Mouse (Mus musculus): Measurements from ENCODE around the gene Sdk2. TPM values are rescaled to one million over a fixed set of nuclear protein-coding genes. Genes with fewer than 3 reads are reported as not detected.

The Sdk2 gene
- 1 to 10 TPM; 3.1 to 6.0 TPM for total RNA-seq (2021)
- long read RNA-seq, experiment 1, partial matches to known transcripts: 1 of 1 reads
- long read RNA-seq, experiment 1, other reads (novel, unspliced or antisense): 0 of 1 reads
- long read RNA-seq, experiment 2, partial matches to known transcripts: 0 of 1 reads
- long read RNA-seq, experiment 2, other reads (novel, unspliced or antisense): 1 of 1 reads

DNA sequence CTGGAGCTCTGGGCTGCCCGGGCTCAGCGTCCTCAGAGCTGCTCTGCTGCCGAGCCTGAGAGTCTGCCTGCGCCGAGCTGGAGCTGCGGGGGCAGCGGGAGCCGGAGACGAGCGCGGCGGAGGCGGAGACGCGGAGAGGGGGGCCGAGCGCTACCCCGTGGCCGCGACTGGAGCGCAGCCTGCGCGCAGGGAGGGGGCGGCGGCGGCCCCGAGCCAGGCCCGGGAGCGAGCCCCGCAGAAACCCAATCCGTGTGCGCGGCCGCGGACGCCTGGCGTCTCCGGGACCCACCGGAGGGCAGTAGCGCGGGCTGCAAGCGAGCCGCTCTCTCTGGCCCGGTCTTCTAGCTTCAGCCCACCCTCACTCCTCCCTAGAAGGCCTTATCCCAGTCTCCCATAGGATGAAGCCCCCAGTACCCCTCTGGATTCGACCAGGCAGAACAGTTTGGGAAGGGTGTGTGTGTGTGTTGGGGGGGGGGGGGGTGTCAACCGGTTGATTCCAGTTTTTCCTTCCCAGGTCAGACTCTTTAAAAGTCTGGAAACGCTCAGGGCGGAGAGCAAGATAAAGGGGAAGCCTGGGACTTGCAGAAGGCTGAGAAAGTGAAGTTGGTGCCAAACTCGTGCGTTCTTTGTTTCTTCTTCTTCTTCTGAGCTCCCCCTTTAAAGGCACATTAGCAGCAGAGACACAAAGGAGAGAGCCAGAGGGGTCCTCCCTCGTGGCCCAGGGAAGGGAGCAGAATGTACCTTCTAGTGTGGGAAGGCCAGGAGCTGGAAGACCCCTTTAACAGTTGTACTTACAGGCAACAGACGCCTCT lies at the start of gene Sdk2:
TSS of gene Sdk2 (minus strand) at position 96 of the 812 bp plus-strand sequence.
- DNase-seq: peak; percentile 68 to 77

DNA sequence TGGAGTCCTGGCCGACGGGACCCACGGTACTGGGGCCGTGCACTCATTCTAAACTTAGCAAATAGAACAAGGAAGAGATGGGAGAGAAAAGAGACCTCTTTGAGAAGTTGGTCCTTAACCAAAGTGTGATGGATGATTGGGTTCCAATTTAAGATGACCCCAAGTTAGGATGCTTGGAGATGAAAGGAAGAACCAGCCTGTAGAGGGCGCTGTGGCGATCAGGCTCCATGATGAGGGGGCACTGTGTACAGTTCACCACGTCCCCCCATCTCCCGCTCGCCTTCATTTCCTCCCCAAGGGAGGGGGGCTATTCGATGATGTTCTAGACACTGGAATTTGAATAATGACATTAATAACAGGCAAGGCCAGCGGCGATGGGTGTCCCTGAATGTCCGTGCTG lies 48.2 kb upstream of the Sdk2 start:
- peak in 1 of 2 experiments; percentile 5 for DNase-seq

DNA sequence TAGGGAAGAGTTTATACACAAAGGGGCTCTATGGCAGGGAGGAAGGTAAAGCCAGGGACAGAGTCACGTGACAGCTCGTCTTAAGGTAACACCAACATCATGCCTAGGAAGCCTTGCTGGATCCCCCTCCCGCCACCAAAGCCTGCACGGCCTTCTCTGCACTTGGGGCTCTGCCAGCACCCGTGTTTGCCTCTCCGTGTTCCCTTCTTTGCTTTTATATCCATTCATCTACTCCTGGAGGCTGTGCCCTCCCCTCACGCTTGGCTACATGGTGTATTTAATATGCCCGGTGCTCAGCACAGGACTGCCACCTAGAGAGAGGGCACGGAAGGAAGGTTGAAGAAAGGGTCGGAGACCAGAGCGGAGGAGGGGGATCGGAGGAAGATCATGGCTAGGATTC lies 47.8 kb upstream of the Sdk2 start:
- no peak for DNase-seq

DNA sequence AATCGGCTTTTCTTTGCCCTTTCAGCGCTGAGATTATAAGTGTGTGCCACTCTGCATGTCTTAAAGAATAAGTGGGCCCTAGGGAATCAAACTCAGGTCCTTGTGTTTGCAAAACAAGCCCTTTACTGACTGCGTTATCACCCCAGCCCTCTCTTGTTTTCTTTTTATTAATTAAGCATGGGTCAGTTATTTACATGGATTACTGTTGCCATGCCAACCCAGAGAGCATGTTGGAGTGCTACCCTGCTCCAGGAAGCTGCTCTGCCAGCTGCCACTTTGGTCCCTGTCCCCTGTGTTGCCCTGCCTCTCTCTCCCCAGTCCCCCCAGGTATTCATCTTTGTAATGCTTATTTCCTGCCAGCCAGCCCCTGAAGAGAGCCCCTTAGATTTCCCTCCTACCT lies 44.0 kb upstream of the Sdk2 start:
- no peak for DNase-seq

DNA sequence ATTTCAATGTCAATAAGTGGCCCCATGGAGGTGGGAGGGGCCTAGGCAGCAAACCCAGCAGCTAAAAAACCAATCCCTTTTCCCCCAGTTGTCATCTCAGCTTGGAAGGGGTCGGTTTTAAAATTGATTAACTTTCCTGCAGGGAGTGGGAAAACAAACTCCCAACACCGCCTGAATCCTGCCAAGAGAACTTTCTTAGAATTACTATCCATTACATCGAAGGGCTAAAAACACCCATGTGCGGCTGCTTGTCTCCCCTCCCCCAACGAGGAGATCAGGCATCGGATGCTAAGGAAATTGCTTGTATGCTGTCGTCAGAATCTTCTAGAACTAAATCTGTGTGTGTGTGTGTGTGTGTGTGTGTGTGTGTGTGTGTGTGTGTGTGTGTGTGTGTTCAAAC lies 26.8 kb upstream of the Sdk2 start:
- DNase-seq: no peak

DNA sequence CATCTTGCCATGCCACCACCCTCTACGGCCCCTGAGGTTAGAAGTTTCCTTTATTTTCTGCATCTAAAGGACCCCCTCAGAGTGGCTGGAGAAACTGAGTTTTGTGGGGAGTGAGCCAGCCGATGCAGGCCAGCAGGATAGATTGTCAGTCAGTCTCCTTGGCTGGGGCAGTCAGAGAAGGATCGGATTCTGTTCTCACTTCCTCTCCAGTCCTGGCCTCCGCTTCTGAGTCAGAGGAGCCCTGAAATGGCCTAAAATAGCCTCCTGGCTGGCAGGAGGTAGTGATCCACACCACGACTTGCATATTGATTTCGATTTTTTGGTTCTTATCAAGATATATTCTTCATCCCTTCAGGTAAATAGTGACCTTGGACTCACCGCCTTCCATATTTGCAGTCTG lies 26.3 kb upstream of the Sdk2 start:
- DNase-seq: no peak

DNA sequence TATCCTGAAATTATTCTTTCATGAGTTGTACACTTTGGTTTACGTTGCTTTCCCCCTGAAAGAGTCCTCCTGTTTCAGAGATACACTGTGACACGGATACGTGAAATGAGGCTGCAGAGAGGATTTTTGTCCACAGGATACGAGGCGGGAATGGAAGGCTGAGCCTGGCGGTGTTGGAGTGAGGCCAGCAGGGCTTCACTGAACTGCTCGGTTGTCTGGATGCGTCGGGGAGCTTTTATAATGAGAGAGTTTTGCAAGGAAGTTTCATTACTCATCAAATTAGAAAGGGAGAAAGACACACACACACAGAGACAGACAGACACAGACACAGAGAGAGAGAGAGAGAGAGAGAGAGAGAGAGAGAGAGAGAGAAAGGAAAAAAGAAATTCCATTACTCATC lies 13.8 kb upstream of the Sdk2 start:
- DNase-seq: no peak

DNA sequence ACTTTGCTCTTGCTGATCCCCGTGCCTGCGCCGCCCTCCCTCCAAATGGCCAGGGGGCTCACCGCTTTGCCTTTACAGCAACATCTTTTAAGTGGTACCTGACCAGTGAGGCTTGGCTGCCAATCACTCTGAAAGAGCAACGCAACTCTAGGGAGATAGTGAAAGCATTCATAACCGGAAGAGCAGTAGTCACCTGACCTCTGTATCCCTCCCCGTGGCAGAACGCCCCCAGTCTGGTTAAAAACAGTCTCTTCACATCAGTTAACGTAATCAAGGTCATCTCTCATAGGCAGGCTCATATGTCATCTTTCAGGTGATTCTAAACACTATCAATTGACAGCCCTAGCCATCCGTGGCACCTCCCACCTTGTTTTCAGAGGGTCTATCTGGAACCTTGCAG lies 5.8 kb upstream of the Sdk2 start:
- no peak for DNase-seq

DNA sequence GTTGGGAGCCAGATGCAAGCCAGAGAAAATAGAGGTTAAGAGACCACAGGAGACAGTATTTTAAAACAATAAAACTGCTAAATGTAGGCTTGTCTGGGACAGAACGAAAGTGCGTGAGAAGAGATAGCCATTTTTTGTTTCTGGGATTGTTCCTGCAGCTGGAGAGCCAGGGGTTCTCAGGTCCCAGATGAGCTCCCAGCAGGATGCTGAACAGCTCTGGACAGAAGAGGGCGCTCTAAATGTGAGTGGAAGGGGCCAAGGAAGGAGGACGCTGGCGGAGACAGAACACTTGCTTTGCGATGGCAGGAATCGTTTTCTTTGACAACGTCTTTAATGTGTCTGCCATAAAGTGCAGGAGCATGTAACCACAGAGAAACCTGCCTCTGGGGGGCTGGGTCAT lies 5.2 kb upstream of the Sdk2 start:
- DNase-seq: peak; percentile 54 to 72

DNA sequence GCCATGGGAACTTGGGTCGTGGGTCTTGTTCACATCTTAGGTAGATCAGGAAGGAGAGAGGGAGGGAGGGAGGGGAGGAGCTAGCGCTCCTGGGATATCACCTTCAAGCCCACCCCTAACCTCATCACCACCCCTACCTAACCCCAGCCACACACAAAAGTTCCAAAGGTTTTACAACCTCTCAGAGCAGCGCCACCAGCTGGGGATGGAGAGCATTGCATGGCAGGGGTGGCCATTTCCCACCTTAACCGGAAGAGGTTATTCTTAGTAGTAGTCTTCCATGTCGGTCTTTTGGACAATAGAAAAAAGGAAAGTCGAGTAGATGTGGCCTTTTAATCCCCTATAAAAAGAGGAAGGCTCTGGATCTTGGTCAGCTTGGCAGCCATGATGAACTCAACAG lies 4.0 kb upstream of the Sdk2 start:
- peak in 1 of 2 experiments; percentile 8 for DNase-seq

DNA sequence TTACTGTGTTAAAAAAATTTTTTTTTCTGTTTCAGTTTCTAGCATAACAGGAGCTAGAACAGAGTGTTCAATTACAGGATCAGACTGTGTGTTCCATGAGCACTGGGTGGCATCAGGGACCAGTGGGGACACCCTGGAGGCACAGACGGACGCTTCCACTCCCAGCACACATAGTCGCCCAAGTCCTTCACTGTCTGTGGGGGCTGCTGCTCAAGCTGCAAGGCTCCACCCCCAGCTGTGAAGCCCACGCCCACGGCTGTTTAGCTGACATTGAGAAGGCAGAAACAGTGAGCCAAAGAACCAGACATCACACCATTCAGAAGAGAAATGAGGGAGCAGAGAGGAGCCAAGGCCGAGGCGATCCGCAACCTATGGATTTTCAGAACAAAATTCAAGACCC lies 3.3 kb upstream of the Sdk2 start:
- no peak for DNase-seq

DNA sequence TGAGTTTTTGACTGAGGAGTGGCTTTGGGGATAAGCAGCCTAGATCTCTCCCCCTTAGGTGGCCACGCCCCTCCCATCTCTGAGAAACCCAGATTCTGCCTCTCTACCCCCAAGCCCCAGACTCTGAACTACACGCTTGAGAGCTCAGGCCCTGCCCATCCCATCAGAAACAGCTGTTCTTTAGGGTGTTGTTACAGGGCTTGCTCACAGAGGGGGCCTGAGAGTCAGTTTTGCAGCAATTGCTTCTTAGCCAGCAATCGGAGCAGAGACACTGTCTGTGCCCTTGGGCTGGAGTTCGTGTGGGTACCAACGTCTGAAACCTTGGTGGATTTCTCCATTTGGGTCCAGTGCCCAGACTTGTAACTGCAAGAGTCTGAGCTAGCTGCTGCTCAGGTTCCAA lies 1.5 kb upstream of the Sdk2 start:
- peak; percentile 63 to 72 for DNase-seq

DNA sequence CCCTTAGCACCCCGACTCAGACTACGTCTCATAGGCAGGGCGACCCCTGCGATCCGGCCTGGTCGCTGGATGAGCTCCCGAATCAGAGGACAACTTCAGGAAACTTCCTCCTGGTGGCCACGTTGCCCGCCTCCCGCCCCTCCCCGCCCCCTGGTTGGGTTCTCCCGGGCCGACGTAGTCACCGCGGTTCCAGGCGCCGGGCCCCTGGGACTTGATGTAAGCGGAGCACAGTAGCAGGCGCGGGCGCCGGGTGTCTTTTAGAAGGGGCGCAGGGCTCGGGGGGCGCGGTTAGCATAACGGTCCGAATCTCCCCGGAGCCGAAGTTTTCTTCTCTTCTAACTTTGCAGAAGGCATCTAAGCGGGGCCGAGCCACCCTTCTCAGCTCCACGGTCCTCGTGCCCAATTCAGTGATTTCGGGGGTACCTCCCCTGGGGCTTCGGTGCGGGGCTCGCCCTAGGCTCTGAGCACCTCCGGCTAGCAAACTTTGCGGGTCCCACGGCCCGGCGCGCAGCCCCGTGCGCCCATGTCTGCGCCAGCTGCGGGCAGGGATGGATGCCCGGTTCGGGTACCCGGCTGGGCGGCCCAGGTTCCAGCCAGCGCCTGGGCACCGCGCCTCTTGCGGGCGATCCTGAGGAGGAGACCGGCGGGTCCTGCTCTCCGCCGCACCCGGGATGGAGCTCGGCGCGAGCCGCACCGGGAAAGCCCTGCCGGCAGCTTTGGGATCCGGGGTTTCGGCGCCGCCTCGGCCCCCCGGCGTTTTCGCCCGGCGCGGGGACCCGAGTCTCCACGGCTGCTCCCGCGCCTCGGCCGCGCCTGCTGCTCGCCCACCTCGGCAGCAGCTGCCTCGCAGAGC lies 522 bp downstream of the Sdk2 start:
- peak; percentile 30 to 44 for DNase-seq

DNA sequence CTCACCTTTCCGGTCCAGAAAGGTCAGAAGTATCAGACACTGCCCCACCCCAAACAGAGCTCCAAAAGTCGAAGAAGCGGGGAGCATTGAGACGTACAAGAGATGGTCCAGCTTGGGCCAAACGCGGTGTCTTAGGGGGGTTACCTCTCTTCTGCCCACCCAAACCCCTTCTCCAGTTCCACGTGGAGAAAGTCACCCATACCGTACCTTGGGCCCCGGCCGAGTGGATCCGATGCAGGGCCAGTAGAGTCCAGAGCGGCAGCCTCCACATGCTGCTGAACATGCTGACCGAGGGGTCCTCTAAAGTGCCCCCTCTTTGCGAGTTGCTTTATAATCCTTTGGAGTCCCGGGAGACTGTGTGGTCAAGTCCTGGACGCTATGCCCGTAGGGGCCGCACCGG lies 1.2 kb downstream of the Sdk2 start:
- no peak for DNase-seq

DNA sequence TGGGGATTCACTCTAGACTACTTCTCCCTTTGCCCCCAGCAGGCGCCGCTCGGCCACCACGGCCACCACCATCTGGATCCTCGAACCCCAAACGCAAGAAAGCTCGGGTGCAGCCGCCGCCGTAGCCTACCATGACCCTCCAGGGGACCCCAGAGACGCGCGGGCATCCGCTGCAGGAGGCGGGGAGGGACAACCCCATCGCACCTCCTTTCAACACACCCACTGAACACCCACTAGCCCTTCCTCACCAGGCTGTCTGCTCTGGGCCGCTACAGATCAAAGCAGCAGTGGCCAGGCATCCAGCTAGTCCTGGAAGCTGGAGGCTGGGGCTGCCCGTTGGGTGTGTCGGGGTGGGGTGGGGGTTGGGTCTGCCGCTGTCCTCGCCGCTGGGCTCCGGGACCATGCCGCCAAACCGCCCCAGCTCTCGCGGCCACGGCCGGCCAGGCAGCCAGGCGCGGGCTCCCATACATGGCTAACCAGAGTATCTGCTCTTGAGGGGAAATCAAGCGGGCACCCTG lies 1.9 kb downstream of the Sdk2 start:
- peak; percentile 8 to 12 for DNase-seq

DNA sequence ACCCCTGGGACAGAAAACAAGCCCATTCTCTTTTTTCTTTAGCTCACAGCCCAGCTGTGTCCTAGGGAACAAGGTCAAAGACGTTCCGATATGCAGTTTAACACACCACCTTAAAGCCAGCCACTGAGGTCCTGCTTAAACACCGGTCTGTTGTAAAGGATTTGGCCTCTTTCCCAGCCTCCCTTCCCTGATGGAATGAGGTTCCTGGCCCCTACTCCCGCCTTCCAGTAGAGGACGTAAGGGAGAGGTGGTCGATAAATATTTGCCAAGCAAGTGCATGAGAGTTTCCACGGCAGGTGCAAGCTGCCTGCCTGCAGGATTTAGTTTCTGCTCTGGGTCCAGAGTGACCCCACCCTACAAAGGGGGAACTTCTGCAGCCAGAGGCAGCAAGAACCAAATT lies 4.9 kb downstream of the Sdk2 start:
- DNase-seq: no peak

DNA sequence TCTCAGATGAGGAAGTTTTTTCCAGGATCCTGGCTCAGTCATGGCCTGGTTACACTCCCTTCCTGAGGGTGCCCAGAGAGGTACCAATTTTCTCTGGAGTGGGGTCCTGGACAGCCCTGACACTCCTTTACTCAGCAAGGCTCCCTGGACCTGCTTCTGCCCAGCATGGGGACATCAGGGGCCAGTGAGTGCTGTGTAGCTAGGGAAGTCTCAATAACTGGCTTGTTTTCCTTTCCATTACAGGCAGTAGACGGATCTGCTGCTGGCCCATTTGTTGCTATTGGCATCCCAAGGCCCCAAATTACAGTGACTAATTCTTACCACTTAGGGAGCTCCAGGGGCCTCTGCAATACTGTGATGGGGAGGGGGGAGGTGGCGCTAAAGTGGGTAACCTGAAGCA lies 5.6 kb downstream of the Sdk2 start:
- no peak for DNase-seq

DNA sequence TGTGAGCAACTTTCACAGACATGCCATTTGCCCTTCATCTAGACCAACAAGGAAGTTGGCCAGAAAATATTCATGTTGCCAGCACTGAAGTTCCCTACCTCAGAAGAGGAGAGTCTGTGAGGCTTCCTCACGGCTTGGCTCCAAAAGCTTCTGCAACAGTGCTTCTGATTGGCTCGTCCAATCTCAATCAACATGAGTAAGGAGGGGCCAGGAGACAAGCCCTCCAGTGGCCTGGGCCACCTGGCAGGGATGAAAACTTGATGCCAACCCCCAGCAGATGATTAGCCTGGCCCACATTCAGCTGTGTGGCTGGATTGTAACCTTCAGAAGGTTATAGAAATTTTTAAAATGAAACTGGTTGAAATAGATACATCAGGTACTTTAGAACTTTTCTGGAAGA lies 10.5 kb downstream of the Sdk2 start:
- no peak for DNase-seq

DNA sequence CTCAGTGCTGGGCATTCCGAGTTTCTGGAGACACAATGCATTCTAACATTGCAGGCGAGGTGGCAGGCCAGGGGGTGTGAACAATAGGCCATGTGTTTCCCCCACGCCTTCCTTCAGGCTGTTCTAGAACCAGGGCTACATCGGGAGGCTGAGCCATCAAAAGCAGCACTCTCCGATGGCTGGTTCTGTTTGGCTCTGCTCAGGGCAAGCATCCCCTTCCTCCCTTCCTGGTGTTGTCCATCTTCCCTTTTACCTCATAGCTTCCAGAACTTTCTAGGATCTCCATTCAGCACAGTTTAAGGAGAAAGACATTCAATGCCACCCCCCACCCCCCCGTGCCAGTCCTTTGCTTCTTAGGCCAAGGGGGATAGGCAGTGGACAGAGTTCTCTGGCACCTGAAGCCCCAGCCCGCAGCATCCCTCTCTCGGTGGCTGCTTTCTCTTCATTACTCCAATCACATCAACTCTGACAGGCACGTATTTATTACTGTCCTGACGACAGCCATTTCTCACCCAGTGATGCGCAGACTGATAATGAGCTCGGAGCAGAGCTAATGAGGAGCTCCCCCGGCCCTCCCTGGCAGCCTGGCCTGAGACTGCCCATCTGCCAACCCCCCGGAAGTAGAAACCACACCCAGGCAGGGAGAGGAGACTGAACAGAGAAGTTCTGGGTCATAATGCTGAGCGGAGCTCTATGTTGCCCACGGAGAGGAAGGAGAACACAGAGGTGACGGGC lies 12.1 kb downstream of the Sdk2 start:
- no peak for DNase-seq

DNA sequence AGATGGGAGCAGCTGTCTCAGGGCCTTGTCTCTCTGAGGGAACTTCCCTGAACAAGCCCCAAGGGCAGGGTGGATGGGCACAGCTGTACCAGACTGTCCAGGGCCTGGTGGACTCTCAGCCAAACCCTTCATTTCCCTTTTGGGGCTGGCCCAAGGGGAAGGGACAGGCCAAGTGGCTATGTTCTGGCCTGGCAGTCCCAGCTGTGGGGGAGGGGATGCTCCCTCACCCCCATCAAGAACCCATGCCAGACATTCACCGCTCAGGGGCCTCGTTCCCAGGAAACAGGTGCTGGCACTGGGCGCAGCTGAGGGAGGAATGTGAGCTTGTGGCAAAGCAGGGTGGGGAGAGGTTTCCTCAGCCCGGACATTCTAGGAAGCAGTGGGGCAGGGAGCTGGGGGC lies 15.5 kb downstream of the Sdk2 start:
- DNase-seq: no peak

DNA sequence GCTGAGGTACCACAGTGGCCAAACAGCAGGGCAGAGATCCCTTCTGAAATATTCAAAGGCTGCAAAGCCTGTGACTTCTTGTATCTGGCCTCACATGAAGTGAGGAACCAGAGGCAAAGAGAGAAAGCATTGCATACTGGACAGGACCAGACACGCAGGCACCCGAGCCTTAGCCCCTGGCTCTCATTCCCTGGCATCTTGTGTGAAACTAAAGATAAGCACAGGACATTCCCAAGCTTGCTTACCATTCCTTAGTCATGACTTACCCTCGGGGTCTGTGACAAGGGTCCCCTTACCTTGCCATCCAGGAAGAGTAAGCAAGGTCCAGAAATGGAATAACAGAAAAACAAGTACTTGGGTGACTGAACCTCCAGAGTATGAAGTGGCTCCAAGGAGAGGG lies 16.3 kb downstream of the Sdk2 start:
- DNase-seq: no peak

DNA sequence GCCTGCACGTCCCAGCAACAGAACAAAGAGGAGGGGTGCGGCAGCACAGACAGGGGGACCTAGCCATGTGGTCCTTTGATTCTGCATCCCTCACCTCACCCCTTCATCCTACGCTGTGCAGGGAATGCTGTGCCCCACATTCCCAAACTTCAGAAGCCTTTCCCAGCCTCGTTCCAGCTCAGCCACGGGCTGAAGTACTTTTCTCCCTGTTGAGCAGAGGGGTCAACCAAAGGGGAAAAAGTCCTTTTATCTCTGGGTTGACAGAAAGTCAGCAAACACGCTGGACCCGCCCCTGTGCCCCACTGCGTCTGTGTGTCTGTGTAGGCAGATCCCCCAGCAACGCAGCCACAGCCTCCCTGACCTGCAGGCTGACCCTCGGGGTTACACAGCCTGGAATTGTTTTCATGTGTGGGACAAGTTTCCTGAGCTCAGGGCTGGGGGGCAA lies 18.9 kb downstream of the Sdk2 start:
- no peak for DNase-seq

Measured in adrenal gland, postnatal 36 days (tissue).